Mouse (Mus musculus) thymus, postnatal 4 days (tissue): ENCODE results near the gene Atp13a5.
A peak's percentile ranks its signal among the peaks of the same experiment; 100 is the strongest.

Experiments used
- DNase-seq: peaks from one replicate; pipeline ENCODE4 v3.0.0; 2021

Atp13a5 gene

GRCm38 (mm10) chr16:29378458-29378857 is at the start of gene Atp13a5:
Gene Atp13a5 (minus strand): TSS chr16:29378732.
- DNase-seq: no peak

DNA sequence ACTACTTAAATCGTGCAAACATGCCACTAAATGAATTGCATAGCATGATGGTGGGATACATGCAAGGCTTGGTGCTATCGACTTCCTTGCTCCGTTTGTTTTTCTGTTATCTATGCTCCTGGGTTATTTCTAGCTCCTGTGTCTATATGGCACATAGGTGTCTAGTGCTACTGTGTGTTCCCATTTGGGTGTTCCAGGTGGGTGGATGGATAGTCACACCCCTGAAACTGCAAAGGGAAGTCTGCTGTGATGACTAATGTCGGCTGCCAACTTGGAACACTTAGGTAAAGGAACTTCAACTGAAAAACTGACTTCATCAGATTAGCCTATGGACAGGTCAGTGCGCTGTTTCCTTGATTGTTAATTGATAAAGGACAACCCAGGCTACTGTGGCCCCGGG is 36.3 kb upstream of the Atp13a5 start:
- DNase-seq: no peak

DNA sequence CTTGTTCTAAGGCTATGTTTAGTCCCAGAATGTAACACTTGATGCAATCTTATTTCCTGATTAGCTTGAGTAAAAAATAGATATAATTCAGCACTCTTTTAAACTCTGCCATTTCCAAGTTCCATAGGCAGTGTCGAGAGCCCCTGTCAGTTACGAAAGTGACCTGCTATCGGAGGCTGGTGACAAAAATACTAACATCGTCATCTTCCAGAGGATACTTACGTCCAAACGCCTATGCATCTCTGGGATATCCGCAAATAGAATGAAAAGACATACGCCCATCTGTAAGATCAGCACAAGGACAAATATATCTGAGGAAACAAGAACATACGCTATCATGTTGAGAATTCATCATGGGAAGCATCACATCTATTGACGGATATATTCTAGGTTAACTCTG is 28.8 kb upstream of the Atp13a5 start:
- DNase-seq: no peak

DNA sequence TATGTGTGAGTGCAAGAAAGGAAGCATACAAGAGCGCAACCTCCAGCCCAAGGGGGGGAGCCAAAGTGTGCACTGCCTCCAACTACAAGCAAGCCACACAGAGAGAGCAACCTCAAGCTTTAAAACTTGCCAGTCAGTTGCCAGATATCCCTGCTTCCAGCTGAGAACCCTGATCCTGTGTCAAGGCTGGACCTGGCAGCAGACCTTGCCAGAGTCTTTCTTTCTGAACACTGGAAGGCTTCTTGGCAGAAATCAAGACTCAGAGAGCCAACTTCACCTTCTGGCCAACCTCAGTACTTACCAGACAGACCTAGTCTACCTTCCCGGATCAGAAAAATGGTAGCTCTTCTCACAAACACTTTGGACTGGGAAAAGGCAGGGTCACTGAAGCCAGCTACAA is 20.5 kb upstream of the Atp13a5 start:
- no peak for DNase-seq

DNA sequence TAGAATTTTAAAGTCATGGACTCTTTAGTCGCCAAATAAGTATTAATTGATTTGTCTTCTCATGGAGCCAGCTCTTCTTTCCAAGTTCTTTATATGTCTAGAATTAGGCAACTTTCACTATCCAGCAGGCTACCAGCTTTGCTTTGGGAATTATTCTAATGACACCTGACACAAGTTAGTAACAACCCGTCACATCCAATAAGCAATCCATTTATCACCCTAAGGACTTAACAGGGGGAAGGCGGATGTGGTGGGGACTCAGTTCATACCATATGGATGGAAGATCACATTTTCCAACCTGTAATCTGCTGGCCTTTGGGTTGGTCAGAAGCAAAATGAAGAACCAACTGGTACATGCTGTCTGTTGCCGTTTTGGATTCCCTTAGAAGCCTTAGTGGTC is 6.2 kb upstream of the Atp13a5 start:
- DNase-seq: no peak

DNA sequence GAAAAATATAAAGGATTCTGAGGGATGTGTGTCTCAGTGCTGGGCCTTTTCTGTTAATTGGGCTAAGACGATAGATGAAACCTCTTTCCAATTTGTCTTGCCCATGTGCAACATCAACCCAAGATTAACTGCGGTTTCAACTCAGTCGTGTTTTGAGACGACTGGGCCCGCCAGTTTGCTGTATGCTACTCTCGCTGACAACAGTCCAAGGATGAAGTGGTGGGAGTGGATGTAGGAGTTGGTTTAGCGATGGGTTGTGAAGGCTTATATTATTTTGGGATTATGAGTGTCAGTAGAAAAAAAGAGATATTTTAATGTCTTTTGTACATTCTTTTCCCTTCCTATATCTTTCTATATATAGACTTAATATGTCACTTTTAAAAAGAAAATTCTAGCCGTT is 3.9 kb downstream of the Atp13a5 start:
- no peak for DNase-seq

- DNase-seq: no peak
These were observed 47.0 kb downstream of the Atp13a5 start for GRCm38 (mm10) chr16:29331351-29332044.

- DNase-seq: no peak
These were observed 47.6 kb downstream of the Atp13a5 start for GRCm38 (mm10) chr16:29330948-29331347.

GRCm38 (mm10) chr16:29329213-29329612 is 49.3 kb downstream of the Atp13a5 start:
- DNase-seq: no peak

GRCm38 (mm10) chr16:29327910-29328309 is 50.6 kb downstream of the Atp13a5 start:
- no peak for DNase-seq

DNA sequence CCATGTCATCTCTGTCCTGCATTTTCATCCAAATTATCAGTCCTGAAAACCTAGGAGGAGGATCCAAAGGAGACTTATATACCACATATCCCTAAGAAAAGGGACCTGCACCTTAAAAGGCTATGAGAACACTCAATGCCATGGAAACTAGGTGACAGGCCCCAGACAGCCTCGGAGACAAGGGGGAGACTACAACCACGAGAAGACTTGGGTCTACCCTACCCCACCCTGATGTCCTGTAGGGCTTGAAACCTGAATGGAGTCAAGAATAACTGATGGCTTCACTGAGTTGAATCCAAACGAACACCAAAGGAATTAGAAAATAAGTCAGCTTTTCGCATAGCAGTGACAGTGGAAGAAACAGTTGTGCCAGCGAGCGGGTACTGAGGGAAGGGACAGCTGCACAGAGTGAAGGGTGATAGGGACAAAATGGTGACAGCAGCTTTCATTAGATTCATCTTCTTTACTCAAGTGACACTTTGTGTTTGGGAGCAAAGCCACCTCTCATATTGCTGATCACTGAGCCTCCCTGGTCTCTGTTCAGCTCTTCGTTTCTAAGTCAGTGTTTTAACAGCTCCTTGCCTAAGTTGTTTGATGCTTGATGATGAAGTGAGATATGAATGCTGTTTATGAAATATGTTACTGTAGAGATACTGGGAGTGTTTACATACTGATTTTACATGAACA is 53.2 kb downstream of the Atp13a5 start:
- no peak for DNase-seq

GRCm38 (mm10) chr16:29320717-29321116 is 57.8 kb downstream of the Atp13a5 start:
- DNase-seq: no peak

DNA sequence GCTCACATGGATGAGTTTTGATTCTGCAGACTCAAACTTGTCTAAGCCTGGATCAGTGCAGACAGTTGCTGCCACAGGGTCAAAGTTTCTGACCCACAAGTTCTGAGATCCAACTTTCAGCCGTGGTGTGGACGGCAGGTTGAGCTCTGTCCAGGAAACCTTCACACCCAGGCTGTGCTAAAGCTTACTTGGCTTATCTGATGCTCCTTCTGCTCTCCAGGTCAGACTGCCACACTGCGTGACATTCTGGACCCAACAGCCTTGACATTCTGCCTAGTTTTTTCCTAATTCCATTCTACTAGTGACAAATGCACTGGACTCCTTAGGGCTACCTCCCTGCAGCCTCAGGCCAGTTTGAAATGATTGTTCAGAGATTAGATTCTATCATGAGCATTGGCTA is 63.1 kb downstream of the Atp13a5 start:
- no peak for DNase-seq

DNA sequence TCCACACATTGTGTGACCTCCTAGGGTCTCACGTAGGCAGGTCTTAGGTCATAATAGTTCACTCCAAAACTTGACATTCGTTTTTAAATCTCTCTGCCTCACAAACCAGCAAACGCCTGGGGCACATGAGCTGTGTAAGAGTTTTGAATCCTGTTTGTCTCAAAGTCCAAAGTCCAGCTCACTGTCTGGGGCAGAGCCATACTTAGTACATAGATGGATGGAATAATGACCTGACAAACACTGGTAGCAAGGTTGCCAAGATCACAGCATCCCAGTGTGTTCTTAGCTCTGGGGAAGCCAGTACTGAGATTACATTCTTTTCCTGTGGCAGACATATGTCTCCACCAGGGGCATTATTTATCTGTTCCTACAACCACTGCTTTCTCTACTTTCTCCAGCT is 63.5 kb downstream of the Atp13a5 start:
- no peak for DNase-seq

DNA sequence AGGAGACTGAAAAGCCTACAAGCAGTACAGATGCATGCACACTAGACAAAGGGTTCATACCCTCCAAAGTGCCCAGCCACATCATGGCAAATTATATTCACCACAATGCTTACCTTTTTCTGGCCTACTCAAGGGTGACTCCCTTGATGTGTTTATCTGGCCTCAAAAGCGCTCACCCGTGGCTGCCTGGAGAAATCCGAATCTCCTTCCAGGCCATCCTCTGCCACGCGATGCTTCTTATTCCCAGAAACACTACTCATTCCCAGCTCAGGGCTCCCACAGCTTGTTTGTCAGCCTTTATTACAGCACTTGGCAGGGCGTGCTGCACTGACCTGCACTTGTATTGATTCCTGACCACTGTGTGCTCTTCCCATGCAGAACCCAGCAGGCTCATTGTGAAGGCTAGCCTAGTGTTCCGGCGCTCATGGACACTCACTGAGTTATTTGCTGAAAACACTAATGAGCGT is 80.9 kb downstream of the Atp13a5 start:
- no peak for DNase-seq

DNA sequence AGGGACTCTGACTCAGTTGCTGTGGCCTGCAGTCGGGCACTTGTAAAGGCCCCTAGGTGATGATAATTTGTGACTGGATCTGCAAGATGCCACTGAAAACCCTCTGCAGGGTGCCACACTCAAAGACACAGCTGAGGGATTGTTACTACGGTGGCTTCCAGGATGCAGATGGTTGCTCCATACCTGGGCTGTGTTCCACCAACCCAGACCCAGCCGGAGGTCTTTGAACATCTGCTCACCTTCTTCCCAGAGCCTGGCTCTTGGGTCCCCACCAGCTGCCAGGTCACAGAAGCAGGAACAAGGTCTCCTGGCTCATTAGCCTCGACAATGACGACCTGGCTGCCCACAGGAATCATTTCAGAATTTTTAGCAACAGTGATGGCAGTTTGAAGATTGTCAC is 97.8 kb downstream of the Atp13a5 start:
- no peak for DNase-seq

- no peak for DNase-seq
These were observed 124.2 kb downstream of the Atp13a5 start for GRCm38 (mm10) chr16:29254325-29254724.

- no peak for DNase-seq
These were observed 142.6 kb downstream of the Atp13a5 start for GRCm38 (mm10) chr16:29235951-29236350.

DNA sequence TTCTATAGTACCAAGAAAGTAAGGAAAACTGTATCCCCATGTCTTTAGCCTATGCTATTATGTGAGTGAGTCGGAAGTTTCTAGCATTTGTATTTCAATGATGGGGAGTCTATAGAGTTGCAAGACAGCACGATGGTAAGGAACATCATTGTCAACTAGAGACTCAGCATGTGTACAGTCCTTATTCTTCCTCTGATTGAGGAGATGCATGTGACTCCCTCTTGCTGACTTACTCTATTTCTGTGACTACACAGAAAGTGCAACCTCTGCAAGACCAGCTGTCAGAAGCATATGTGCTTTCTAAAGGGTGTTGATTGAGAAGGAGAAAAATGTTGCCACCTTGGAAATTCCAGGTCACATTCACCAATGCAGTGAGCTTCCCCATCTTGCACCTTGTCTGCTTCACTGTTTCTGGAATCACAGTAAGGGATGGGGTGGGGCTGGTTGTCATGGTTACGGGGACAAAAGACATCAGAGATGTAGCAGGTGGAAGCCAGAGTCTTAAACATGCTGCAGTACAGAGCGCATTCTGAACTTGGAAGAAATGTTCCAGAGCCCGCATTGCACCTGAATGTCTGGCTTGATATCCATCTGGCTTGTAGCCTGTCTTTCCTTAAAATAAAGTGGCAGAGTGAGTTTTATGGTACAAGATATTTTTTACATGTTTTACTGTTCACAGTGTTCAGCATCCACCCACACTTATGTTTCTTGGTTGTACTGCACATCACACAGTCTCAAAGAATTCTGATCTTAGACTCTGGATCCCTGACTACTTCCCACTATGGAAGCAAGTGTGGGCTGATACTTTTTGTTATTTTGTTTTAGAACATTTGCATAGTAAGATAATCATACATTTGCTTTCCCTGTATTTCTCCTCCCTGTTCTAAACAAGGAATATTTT is 161.9 kb downstream of the Atp13a5 start:
- DNase-seq: no peak

DNA sequence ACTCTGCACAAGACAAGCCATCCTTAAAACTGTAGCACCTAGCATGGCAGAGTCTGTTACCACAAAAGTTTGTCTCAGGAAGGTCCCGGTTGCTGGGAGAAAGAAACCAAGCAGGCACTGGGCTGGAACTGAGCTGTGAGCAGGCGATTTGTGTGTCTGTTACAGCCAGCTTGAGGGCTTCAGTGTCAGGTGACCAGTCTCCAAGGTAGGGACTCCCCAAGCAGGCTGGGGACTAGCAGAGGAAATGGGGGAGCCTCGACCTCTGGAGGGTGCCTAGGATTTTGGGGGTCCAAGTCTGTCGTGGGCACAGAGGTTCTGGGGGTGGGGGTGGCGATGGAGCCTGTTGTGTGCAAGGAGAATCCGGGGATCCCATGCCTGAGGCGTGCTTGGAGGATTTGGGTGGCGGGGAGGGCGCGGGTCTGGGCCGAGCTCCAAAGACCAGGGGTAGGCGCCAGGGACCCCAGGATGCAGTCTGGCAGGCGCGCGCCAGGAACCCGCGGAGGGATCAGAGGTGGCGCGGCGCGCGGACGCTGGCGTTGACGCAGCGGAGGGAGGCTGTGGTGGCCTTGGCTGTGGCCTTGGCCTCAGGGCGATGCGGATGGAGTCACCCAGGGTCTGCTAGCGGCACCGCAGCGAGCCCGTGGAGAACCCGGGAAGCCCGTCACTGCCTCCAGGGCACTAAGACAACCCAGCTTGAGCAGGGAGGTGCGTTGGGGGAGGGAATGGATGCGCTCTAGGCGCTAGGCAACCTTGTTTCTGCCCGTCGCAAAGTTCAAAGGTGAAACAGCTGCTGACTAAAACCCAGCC is 168.7 kb downstream of the Atp13a5 start, which contains the start of gene Hrasls:
Gene Hrasls (plus strand): TSS at position 91 of the 807 bp plus-strand sequence.
- DNase-seq: peak; percentile 5

- DNase-seq: no peak
These were observed 169.7 kb downstream of the Atp13a5 start for GRCm38 (mm10) chr16:29208841-29209240.

- DNase-seq: no peak
These were observed 173.0 kb downstream of the Atp13a5 start for GRCm38 (mm10) chr16:29205581-29205980.

DNA sequence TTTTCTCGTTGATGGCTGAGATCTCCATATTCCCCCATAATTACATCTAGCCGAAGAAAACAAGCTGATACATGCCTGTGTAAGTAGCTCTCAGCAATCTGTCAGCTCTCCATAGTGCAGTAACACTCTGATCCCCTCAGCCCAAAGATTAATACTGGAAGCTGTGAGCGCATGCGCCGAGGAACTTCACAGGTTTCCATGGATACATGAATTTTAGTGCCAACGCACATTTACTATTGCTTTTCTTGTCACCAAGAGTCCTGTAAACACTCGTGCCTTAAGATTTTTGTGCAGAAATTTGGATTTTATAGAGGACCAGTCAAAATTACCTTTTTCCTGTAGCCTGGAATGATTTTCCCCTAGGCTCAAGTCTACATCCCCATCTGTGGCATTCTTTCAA is 173.7 kb downstream of the Atp13a5 start:
- DNase-seq: no peak
